Mouse (Mus musculus): ENCODE measurements around the gene Ece2.

Gene Ece2

GRCm38 (mm10) chr16:20692241-20692965 lies 62.8 kb downstream of the Ece2 start:
- DNase-seq: peak; percentile 64

DNA sequence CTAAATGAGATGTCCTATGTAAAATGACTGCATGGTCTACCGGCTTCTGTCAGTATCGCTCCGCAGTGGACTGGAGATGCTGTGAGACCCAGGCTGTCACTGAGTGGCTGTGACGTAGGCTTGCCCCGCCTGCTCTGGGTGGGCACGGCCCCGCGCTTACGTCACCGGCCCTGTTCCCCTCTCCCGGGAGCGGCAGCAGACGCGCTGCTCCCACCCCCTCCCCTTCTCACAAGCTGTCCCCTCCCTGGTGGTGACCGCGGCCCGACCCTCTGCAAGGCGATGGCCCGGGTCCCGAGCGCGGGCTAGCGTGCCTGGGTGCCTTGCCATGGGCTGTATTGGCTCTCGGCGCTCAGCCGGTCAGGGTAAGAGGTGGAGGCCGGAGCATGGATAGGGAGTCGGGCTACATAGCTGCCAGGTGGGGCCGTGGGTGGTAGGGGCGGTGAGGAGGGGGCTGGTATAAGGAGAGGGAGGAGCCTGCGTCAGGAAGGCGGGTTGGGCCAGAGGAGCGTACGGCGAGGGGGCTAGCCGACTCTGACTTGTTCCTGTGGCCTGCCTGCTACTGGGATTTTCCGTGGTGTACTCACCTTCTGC lies 63.6 kb downstream of the Ece2 start, which contains the start of gene Fam131a:
Gene Fam131a, plus strand, starts transcription at position 131 of the 591 bp plus-strand sequence.
- DNase-seq: peak; percentile 95

- DNase-seq: peak; percentile 79
Measured at GRCm38 (mm10) chr16:20694781-20695180, 65.2 kb downstream of the Ece2 start.

GRCm38 (mm10) chr16:20695622-20696323 lies 66.1 kb downstream of the Ece2 start:
- peak; percentile 91 for DNase-seq
